Mouse (Mus musculus): ENCODE measurements around the gene Akr1c13. TPM values are rescaled to one million over a fixed set of nuclear protein-coding genes. Genes with fewer than 3 reads are reported as not detected.
"Not testable (repeated sequence)": the region's sequence is repeated elsewhere in the genome, so short reads cannot be mapped to it uniquely, and the experiment has no call there.

Gene Akr1c13
- polyA plus RNA-seq, 2 experiments = 0.70 to 2.1 TPM

DNA sequence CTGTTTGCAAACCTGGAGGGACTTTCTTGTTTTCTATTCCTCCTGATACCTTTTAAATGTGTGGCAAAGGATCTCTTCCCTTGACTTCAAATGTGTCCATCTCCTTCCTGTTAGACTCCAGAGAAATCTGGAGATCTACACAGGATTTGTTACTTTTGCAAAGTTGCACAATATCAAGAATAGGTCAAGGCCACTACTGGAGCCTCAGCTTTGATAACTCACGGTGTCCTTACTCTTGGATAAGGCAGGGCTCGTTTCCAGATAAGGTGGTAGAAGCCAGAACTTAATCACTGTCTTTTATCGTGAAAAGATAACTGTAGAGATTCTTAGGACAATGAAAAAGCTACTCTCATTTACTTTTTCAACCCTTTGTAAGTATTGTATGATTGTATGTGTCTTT, 1.6 kb downstream of the Akr1c13 start:
- no peak overlapping the region for H3K4me3 ChIP-seq (replicated peaks; ENCODE audit: low read length)
- 85% methylated on average over 3 of the region's 3 CpGs for WGBS
- H3K36me3 ChIP-seq (ENCODE audit: control insufficient read depth, insufficient read depth, low read length) = no peaks in the 10 kb centered on the region
- no peak overlapping the region for H3K9ac ChIP-seq (ENCODE audit: low read depth, low read length, severe bottlenecking)
- ATAC-seq (ENCODE audit: low FRiP score, low read depth) (no peak), DNase-seq (ENCODE audit: low spot score) (no peak)
- no peaks in the 10 kb centered on the region for H3K27me3 ChIP-seq (ENCODE audit: control insufficient read depth, insufficient read depth, low read length)
- no peak overlapping the region for H3K4me2 ChIP-seq (replicated peaks; ENCODE audit: low read depth, low read length, severe bottlenecking)
- no peaks in the 10 kb centered on the region for H3K4me1 ChIP-seq (ENCODE audit: control insufficient read depth, insufficient read depth, low read length)
- TF ChIP-seq POLR2A (IDR thresholded peaks at IDR 0.05; ENCODE audit: borderline replicate concordance, extremely low read depth, insufficient read depth, insufficient read length) = no peak
- no peaks in the 10 kb centered on the region for H3K9me3 ChIP-seq (ENCODE audit: control insufficient read depth, low read length)
- no peak overlapping the region for H3K27ac ChIP-seq (replicated peaks; ENCODE audit: low read depth, low read length)

DNA sequence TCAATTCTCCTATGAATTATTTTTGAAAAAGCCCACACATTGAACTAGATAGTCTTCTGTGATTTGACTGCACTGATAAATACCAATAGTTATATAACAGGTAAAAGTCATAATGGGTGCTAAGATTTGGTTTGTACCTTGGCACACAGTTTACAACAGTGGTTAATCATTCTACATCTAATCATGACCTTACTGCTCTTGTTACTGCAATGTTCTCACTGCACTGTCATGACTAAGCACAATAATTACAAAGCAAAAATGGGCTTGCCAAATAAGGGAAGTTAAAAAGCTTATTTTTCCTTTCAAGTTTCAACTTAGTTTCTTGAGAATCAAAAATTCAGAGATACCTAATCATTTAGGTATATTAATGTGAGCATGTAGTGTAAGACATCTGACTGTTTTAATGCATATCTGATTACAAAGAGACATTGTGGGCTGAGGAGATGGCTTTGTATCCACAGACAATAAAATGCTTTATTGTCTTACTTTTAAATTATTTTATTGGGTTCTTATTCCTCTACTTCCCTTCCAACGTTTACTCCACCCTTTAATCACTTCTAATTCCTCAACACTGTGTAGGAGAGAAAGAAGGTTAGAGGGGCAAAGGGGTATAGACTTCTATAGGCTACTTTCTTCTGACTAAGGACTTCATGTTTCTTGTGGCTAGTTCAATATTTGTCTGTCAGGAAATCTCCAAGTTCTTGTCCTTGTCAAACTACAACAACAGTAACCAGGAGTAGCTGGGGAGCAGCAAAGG, 15.4 kb downstream of the Akr1c13 start:
- Histone ChIP-seq H3K27ac (replicated peaks; ENCODE audit: low read depth, low read length) (no peak overlapping the region), H3K4me2 (replicated peaks; ENCODE audit: low read depth, low read length, severe bottlenecking) (no peak overlapping the region), H3K4me1 (ENCODE audit: control insufficient read depth, insufficient read depth, low read length) (no peaks in the 10 kb centered on the region), H3K9ac (ENCODE audit: low read depth, low read length, severe bottlenecking) (no peak overlapping the region), H3K27me3 (ENCODE audit: control insufficient read depth, insufficient read depth, low read length) (no peaks in the 10 kb centered on the region), H3K9me3 (ENCODE audit: control insufficient read depth, low read length) (no peaks in the 10 kb centered on the region), H3K4me3 (replicated peaks; ENCODE audit: low read length) (no peak overlapping the region), H3K36me3 (ENCODE audit: control insufficient read depth, insufficient read depth, low read length) (no peaks in the 10 kb centered on the region)
- TF ChIP-seq POLR2A (IDR thresholded peaks at IDR 0.05; ENCODE audit: borderline replicate concordance, extremely low read depth, insufficient read depth, insufficient read length) = no peak
- ATAC-seq (ENCODE audit: low FRiP score, low read depth) (no peak), DNase-seq (ENCODE audit: low spot score) (no peak)
- 27% methylated on average over 1 of the region's 1 CpGs for WGBS

DNA sequence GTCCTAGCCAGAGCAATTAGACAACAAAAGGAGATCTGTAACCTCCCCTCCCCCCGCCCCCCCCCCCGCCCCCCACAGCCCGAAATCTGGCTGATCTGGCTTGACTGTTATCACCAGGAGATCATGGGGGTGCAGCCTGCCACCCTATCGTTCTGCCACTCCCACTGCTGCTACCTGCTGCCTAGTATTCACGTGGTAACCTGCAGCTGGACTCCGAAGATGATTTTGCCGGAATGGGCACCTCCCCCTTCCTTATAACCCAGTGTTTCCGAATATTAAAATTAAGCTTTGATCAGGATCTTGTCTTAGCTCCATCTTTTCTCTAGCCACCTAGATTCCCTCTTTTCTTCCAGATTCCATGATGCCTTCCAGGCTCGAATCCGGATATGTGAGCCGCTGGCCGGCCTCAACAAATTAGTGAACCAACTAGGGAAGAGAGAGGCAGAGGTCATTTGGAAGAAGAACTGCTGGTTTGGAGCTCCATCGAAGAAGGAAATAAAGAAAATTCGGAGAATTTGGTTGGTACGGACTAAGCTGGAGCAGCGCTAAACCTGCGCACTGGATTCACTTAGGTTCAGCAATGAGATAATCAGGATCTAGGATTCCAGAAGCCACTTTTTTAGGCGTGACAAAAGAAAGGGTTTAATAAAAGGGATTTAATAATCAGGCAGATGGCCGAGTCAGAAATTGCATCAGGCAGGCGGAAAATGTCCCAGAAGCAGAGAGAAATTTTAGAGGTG, 20.8 kb downstream of the Akr1c13 start:
- H3K36me3 ChIP-seq (ENCODE audit: control insufficient read depth, insufficient read depth, low read length) = no peaks in the 10 kb centered on the region
- H3K9ac ChIP-seq (ENCODE audit: low read depth, low read length, severe bottlenecking) = no peak overlapping the region
- DNase-seq (ENCODE audit: low spot score) (no peak), ATAC-seq (ENCODE audit: low FRiP score, low read depth) (no peak)
- no peaks in the 10 kb centered on the region for H3K27me3 ChIP-seq (ENCODE audit: control insufficient read depth, insufficient read depth, low read length)
- H3K9me3 ChIP-seq (ENCODE audit: control insufficient read depth, low read length) = no peaks in the 10 kb centered on the region
- H3K27ac ChIP-seq (replicated peaks; ENCODE audit: low read depth, low read length) = no peak overlapping the region
- no peak overlapping the region for H3K4me2 ChIP-seq (replicated peaks; ENCODE audit: low read depth, low read length, severe bottlenecking)
- no peaks in the 10 kb centered on the region for H3K4me1 ChIP-seq (ENCODE audit: control insufficient read depth, insufficient read depth, low read length)
- no peak overlapping the region for H3K4me3 ChIP-seq (replicated peaks; ENCODE audit: low read length)
- no peak for TF ChIP-seq POLR2A (IDR thresholded peaks at IDR 0.05; ENCODE audit: borderline replicate concordance, extremely low read depth, insufficient read depth, insufficient read length)
- WGBS = 75% methylated on average over 18 of the region's 20 CpGs

DNA sequence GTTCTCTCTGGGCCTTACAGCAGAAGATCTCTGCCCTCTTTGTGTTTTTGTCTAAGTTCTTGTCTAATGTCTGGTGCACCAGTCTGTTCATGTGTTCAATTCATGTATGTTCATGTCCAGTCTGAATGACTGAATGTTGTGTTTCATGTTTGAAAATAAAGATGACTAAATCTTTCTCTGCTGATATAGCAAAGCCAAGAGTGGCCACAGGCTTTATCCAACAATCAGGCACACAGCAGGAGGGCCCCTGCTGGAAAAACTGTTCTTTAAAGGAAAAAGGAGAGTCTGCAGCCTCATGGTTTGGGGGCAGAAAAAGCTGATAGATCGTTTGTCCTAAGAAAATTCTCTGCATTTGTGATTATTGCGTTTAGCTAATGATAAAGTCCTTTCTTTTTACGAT, 21.4 kb downstream of the Akr1c13 start:
- H3K4me3 ChIP-seq (replicated peaks; ENCODE audit: low read length) = no peak overlapping the region
- H3K9ac ChIP-seq (ENCODE audit: low read depth, low read length, severe bottlenecking) = no peak overlapping the region
- 63% methylated on average over 3 of the region's 3 CpGs for WGBS
- no peak for TF ChIP-seq POLR2A (IDR thresholded peaks at IDR 0.05; ENCODE audit: borderline replicate concordance, extremely low read depth, insufficient read depth, insufficient read length)
- no peak overlapping the region for H3K27ac ChIP-seq (replicated peaks; ENCODE audit: low read depth, low read length)
- H3K4me1 ChIP-seq (ENCODE audit: control insufficient read depth, insufficient read depth, low read length) = no peaks in the 10 kb centered on the region
- DNase-seq (ENCODE audit: low spot score) = no peak
- H3K9me3 ChIP-seq (ENCODE audit: control insufficient read depth, low read length) = no peaks in the 10 kb centered on the region
- H3K4me2 ChIP-seq (replicated peaks; ENCODE audit: low read depth, low read length, severe bottlenecking) = no peak overlapping the region
- no peaks in the 10 kb centered on the region for H3K27me3 ChIP-seq (ENCODE audit: control insufficient read depth, insufficient read depth, low read length)
- no peaks in the 10 kb centered on the region for H3K36me3 ChIP-seq (ENCODE audit: control insufficient read depth, insufficient read depth, low read length)
- ATAC-seq (ENCODE audit: low FRiP score, low read depth) = no peak

DNA sequence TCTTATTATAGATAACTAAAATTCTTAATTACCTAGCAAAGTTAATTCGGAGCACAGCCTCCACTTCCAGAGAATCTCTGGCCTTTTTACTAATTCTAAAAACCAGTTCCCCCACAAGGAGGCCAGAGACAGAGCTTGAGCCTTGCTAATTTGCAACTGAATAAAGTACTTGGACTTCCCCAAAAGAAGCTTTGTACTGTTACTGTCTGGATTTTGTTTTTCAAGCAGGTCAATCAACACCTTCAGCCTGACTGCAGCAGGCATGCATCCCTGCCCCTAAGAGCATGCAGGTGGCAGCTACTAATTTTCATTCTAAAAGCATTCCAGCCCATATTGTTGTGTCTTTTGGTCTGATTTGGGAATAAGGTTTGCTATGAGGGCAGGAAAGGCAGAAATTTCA, 24.5 kb downstream of the Akr1c13 start:
- not testable (repeated sequence) for H3K27me3 ChIP-seq (ENCODE audit: control insufficient read depth, insufficient read depth, low read length); H3K27ac ChIP-seq (replicated peaks; ENCODE audit: low read depth, low read length); H3K4me3 ChIP-seq (replicated peaks; ENCODE audit: low read length); H3K9ac ChIP-seq (ENCODE audit: low read depth, low read length, severe bottlenecking); H3K4me1 ChIP-seq (ENCODE audit: control insufficient read depth, insufficient read depth, low read length); DNase-seq (ENCODE audit: low spot score); H3K4me2 ChIP-seq (replicated peaks; ENCODE audit: low read depth, low read length, severe bottlenecking); H3K36me3 ChIP-seq (ENCODE audit: control insufficient read depth, insufficient read depth, low read length); ATAC-seq (ENCODE audit: low FRiP score, low read depth); H3K9me3 ChIP-seq (ENCODE audit: control insufficient read depth, low read length)
- WGBS = 76% methylated on average over 1 of the region's 1 CpGs

Measured in limb, embryonic 14.5 days (tissue).